Mouse (Mus musculus): Measurements from ENCODE around the gene Cep131.

DNA sequence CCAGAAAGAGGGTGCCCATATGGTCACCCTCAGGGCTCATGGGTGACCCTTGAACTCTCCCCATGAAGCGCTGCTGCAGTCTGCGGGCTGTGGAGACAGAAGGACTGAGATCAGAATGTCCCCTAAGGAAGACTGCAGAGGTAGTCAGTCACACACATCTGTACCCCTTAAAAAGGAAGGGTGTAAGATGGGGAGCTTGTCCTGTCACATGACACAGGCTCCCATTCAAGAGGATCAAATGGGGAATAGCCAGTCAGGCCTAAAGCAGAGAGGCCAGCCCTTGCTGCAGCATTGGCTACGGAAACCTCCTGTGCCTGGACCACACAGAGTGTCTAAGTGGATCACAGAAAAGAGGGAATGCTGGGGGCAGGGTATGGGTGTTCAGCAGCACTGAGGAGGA is 53.2 kb downstream of the Cep131 start:
- TF ChIP-seq GATA1 (IDR thresholded peaks at IDR 0.05; ENCODE audit: borderline replicate concordance, low read length) (no peak), FLI1 (IDR thresholded peaks at IDR 0.05; ENCODE audit: low read length) (no peak)

Data from megakaryocyte, embryonic 14.5 days (primary cell).